Mouse (Mus musculus) thymus, postnatal 14 days (tissue): ENCODE results near the gene Gm12216.
A peak's percentile ranks its signal among the peaks of the same experiment; 100 is the strongest.

Experiments used
- DNase-seq: peaks from one replicate; pipeline ENCODE4 v3.0.0; 2021

Gene Gm12216

GRCm38 (mm10) chr11:53794015-53794414 is 65.0 kb downstream of the Gm12216 start:
- peak; percentile 48 for DNase-seq

GRCm38 (mm10) chr11:53792986-53793385 is 66.1 kb downstream of the Gm12216 start:
- no peak for DNase-seq

- no peak for DNase-seq
Observed at GRCm38 (mm10) chr11:53789277-53789676, 69.8 kb downstream of the Gm12216 start.

- DNase-seq = no peak
Observed at GRCm38 (mm10) chr11:53788196-53788595, 70.9 kb downstream of the Gm12216 start.

GRCm38 (mm10) chr11:53786058-53787031 is 72.7 kb downstream of the Gm12216 start:
- DNase-seq = peak; percentile 34

GRCm38 (mm10) chr11:53785311-53785936 is 73.6 kb downstream of the Gm12216 start:
- DNase-seq = peak; percentile 35

GRCm38 (mm10) chr11:53783288-53783687 is 75.8 kb downstream of the Gm12216 start:
- DNase-seq = no peak

GRCm38 (mm10) chr11:53781964-53782363 is 77.1 kb downstream of the Gm12216 start:
- no peak for DNase-seq

- no peak for DNase-seq
Observed at GRCm38 (mm10) chr11:53781201-53781775, 77.8 kb downstream of the Gm12216 start.

- DNase-seq = no peak
Observed at GRCm38 (mm10) chr11:53780262-53780661, 78.8 kb downstream of the Gm12216 start.

- no peak for DNase-seq
Observed at GRCm38 (mm10) chr11:53779808-53780207, 79.2 kb downstream of the Gm12216 start.

GRCm38 (mm10) chr11:53778455-53778854 is 80.6 kb downstream of the Gm12216 start:
- DNase-seq = no peak

- no peak for DNase-seq
Observed at GRCm38 (mm10) chr11:53777736-53778135, 81.3 kb downstream of the Gm12216 start.

GRCm38 (mm10) chr11:53774659-53775255 is 84.3 kb downstream of the Gm12216 start:
- no peak for DNase-seq

- no peak for DNase-seq
Observed at GRCm38 (mm10) chr11:53773641-53774360, 85.3 kb downstream of the Gm12216 start.

GRCm38 (mm10) chr11:53773087-53773486 is 86.0 kb downstream of the Gm12216 start, which contains the start of gene Gm17334:
Gene Gm17334 (minus strand): TSS chr11:53773187.
- no peak for DNase-seq

GRCm38 (mm10) chr11:53772536-53772935 is 86.5 kb downstream of the Gm12216 start:
- no peak for DNase-seq

- no peak for DNase-seq
Observed at GRCm38 (mm10) chr11:53771001-53771744, 87.9 kb downstream of the Gm12216 start.

- peak; percentile 82 for DNase-seq
Observed at GRCm38 (mm10) chr11:53770125-53770791, 88.8 kb downstream of the Gm12216 start.

GRCm38 (mm10) chr11:53769760-53770124 is 89.3 kb downstream of the Gm12216 start, which contains the start of gene Irf1:
Gene Irf1 (plus strand): TSS chr11:53770014.
- peak; percentile 98 for DNase-seq

GRCm38 (mm10) chr11:53769185-53769576 is 89.9 kb downstream of the Gm12216 start:
- DNase-seq = no peak
